Mouse (Mus musculus) fat pad, adult 2 months (tissue): Measurements from ENCODE around the gene Cacna1e.

ENCODE experiments used
- DNase-seq: peaks from one replicate; pipeline ENCODE4 v3.0.0-alpha.2; 2011; ENCODE audit warnings: low read depth, low spot score; ENCODE audit errors: extremely low read depth

The Cacna1e gene

DNA sequence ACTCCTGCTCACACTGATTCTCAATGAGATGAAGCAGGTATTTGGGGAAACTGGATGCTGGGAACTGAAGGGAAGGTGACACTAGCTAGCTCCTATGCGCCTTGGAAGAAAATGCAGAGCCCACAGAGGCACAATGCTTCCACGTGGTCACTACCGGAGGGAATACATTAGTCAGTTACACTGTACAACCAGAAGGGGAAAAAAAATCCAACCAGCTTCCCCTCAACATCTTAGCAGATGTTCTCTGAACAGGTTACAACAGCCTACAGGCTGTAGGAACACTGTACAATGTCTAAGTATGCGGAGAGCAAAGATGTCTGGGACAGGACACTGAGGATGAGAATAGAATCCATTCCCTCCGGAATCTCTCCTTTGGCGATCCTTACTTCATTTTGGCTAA lies 161.2 kb downstream of the Cacna1e start:
- no peak for DNase-seq

DNA sequence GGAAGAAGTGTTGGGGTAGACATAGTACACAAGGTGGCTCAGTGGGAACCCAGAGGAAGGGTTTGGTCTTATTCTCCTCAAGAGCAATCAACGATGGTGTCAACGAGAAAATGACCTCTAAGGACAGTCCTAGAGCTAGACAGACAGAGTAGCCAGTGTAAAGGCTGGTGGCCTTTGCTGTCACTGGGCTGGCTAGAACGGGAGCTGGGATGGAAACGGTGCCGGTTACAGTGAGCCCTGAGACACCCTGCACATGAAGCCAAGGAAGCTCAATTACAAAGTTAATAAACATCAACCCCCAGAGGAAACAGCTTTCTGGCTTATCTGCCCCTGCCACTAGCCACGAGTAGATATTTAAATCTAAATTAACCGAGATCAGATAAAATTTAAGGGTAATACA lies 168.7 kb downstream of the Cacna1e start:
- no peak for DNase-seq

DNA sequence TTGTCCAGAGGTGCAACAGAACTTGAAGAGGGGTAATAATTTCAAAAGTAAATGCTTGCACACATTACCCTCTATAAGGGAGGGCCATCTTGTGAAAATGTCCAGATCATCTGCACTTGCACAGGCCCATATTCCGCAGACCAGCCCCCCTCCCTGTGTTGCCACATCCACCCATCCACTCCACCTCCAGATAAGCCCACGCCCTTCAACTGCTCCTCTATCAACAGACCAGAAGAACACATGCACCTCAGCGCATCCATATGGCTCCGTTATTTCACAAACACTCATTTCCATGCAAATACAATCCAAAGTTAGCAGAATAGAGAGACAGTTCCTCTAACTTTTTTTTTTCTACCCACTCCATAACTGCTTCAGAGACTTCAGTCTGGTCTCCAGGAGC lies 171.6 kb downstream of the Cacna1e start:
- DNase-seq, result no peak

DNA sequence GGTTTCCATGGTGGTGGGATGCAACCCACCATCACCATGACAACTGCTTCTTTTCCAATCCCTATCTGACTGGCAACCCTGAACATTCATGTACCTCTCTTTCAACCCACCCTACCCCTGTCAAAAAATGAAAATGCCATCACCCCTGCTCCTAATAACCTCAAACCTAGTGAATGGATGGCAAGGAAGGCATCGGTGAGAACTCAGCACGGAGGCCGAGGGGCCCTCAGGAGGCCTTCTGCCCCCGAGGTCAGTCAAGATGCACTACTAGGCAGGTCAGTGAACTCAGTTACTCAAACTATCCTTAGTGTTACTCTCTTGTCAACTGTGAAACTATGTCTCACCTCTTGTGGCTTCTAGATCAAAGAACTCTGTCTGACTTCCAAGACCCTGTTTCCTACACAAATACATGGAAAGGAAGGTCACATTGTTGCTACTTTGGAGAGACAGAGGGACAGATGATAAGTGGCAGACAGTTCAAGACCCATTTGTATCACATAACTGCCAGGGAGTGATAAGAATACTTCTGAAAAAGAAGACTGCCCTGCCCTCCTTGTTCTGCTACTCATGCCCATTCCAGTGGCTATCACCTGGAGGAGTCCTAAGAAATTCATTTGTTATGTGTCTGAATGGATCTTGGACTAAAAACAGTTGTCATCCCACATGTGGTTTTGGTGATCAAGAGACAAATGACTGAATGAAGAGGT lies 176.6 kb downstream of the Cacna1e start:
- DNase-seq, result no peak

DNA sequence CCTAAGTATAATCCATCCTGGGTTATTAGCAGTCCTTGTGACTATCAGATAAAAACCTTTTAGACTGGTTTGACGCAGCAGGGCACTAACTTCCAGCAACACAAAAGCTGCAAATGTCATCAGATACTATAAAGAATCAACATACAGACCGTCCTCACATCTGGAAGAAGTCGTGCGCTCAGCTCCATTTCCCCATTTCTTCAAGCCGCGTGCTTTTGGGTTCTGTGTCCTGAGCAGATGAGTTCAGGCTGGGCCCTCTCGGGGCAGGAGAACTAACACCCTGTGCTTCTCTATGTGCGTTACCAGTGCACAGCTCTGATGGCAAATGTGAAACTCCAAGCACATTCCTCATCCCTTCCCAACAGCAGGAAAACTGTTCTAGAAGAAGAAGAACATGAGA lies 177.3 kb downstream of the Cacna1e start:
- DNase-seq, result no peak

GRCm38 (mm10) chr1:154705882-154706565 lies 178.3 kb downstream of the Cacna1e start:
- DNase-seq, result no peak

DNA sequence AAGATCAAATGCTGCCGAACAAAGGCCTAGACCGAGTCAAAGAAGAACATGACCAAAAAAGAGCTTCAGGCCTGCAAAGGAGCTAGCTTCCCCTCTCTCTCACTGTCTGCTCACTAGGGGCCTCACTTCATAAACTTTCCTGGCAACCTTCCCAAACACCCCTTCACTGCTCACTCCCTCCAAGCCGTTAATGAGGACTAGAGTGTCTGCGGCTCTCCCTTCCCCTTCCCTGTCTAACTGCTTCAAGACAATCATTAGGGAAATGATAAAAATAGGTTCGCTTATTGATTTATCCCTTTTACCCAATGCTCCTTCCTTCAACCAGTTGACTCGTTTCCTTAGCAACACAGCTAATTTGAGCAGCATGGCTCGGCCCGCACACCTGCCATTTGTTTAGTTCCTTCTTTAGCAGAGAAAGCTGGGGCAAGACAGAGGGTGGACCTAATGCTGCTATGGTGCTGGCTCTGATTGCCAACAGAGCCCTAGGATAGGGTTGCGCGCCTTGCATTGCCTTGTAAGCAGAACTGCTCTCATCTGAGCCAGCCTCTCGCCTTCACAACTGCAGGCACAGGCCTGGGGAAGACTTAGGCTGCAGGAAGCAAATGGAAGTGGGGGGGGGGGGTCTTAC lies 179.6 kb downstream of the Cacna1e start:
- DNase-seq, result no peak

GRCm38 (mm10) chr1:154702623-154703022 lies 181.7 kb downstream of the Cacna1e start:
- no peak for DNase-seq

GRCm38 (mm10) chr1:154688876-154689665 lies 195.2 kb downstream of the Cacna1e start:
- DNase-seq, result no peak

DNA sequence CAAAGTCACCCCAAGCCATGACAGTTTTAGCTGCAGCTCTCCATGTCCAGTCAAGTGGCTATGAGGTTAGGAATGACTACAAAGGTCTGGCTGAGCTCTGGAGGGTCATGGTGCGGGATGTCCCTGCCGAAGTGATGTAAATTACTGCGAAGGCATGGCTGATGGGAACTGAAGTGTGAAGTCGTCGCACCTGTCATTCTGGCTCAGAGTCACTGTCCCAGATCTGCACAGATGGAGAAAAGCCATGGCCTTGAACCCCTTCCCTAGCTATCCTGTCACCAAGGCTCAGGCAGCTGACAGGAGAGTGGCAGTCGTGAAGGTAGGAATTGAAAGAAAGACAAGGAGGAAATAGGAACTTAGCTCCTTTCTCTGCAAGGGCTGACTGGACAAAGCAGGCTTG lies 197.4 kb downstream of the Cacna1e start:
- no peak for DNase-seq

GRCm38 (mm10) chr1:154683477-154684106 lies 200.7 kb downstream of the Cacna1e start:
- DNase-seq, result no peak

- no peak for DNase-seq
Measured at GRCm38 (mm10) chr1:154678989-154679388, 205.3 kb downstream of the Cacna1e start.

DNA sequence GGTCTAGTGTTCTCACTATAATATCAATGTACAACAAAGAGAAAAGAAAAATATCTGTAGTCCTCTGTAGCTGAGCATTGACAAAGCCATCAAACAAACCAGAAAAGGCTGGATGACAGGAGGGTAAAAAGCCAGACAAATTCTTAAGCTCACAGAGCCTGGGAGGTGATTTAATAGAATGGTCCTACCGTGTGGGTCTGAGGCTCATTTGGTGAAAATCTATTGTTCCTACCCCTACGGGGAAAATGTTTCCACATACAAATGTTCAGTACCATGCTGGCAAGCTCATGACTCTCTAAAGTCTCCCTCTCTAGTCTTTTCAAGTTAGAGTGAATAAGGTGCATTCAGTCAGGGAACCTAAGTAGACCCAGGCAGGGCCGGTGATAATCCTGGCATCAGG lies 206.2 kb downstream of the Cacna1e start:
- no peak for DNase-seq

DNA sequence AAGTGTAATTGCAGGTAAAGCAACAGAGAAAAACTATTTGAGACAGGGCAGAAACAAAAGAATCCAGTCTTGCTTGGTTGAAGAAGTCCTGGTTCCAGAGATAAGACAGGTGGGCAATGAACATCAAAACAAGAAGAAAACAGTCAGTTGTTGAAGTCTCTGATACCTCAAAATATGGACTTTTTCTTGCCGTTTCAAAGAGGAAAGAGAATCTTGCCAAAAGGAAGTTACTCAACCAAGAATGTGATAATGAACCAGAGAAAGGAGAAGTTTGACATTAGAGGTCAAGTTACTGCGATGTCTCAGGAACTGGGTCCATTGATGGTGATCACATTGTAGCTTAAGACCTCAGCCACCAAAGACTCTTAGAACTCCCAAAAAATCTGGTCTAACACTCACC lies 206.6 kb downstream of the Cacna1e start:
- no peak for DNase-seq

GRCm38 (mm10) chr1:154663721-154664120 lies 220.6 kb downstream of the Cacna1e start:
- DNase-seq, result no peak

DNA sequence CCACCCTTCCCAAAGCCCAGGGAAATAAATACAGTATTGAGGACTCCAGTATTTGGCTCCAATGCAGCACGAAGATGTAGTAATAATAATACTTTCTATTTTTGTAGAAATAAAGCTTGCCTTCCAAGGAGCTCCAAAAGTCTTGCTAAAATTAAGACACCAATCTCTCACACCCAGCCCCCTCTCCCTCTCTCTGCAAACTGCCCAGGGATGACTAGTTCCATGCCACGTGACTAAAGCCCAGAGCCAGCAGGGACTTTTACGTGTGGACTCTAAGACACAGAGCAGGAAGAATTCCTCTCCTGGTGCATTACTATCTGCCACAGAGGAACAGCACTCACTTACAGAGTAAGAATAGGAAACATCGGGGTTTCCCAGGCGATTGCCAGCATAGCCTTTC lies 222.3 kb downstream of the Cacna1e start:
- no peak for DNase-seq

DNA sequence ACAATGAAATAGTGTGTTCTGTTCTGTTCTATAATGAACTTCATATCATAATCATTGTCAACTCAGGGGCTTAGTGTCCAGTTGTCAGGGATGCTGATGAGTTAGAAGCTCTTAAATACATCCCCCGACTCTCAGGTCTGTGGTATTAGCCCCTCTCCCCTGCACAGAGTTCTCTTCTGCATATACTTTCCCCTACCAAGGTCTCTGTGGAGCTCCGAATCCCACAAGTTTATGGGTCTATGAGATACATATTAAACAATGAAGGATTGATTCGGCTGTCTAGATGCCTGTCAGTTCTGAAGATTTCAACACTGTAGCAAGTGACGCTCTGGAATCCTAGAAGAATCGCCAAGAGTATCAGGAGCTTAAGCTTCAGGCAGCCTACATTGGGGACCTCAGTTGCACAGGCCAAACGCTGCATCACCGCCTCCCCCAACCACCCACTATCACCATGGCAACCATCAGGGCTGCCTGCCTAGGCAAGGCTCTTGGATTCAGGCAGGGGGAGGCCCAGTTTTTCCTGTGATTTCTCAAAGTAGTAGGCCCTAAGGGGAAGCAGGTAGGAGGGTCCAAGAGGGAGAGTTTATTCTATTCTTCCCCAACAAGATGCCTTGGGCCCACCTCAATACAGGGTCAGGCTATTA lies 223.0 kb downstream of the Cacna1e start:
- DNase-seq, result no peak

DNA sequence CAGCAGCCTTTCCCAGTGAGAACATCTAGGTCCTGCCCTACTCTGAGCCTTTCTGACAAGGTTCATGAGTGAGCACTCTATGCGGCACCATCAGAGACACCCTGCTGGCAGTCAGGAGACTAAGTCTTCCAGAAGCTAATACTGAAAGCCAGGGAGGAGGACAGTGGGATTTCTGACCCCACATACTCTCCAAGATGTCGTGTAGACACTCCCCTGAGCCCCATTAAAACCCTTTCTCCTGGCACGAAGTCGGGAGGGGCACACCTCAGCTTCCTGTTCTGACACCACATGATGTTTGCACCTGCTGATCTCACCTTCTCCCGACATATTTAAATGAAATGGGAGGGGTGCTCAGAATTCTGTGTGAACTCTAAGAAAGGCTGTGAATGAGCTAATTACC lies 226.9 kb downstream of the Cacna1e start:
- DNase-seq, result no peak

- no peak for DNase-seq
Measured at GRCm38 (mm10) chr1:154653951-154654350, 230.3 kb downstream of the Cacna1e start.

GRCm38 (mm10) chr1:154646156-154646950 lies 237.9 kb downstream of the Cacna1e start:
- DNase-seq, result no peak
